Mouse (Mus musculus): ENCODE data around the gene Tom1. TPM values are rescaled to one million over a fixed set of nuclear protein-coding genes. Genes with fewer than 3 reads are reported as not detected.

Gene Tom1
- total RNA-seq, 2 experiments from 2014 or later: 40.7 to 41.8 TPM

Other genes with a start within 250 kb of the Tom1 start
- gene Isx, start 160.5 kb upstream of the Tom1 start, total RNA-seq (2021): not detected
- gene Hmgxb4, start 40.3 kb upstream of the Tom1 start, total RNA-seq (2021): 10 to 100 TPM; 21.4 to 22.1 TPM
- gene Hmox1, start 59.9 kb downstream of the Tom1 start, total RNA-seq (2021): 1 to 10 TPM; 4.3 to 5.1 TPM
- 1 to 10 TPM; 6.9 to 8.0 TPM for gene Mcm5, start 75.9 kb downstream of the Tom1 start, total RNA-seq (2021)
- 10 to 100 TPM; 50.8 to 57.8 TPM for gene Rasd2, start 180.2 kb downstream of the Tom1 start, total RNA-seq (2021)